12 mouse cellular contexts compared by ENCODE assay signal in genomic region chr4:99653216-99653607, GRCm38 (mm10). TPM values are rescaled to one million over a fixed set of nuclear protein-coding genes. Genes with fewer than 3 reads are reported as not detected.
A peak's percentile ranks its signal among the peaks of the same experiment; 100 is the strongest.
DNase-seq lines count a peak whose midpoint lies in the region; ATAC-seq and TF ChIP-seq lines count a peak whose summit lies in the region.
"Had no signal": no experiment of that assay in that cellular context is flagged by ENCODE, and none has a peak within 500 bp of the region (broad histone marks: within the 10 kb centered on the region; RNA-seq: fewer than 3 reads in every experiment).

No protein-coding gene starts in this region.

- peaks cover 98% of the 10 kb centered on the region for H3K27me3 ChIP-seq in stomach, embryonic 16.5 days (ENCODE audit: control insufficient read depth, insufficient read depth, low read length)
- H3K27me3 ChIP-seq in stomach, postnatal 0 days (ENCODE audit: control insufficient read depth, insufficient read depth, low read length): peaks cover 48% of the 10 kb centered on the region

- no peak for ATAC-seq in stomach, embryonic 16.5 days (ENCODE audit: insufficient read depth, low FRiP score)
- ATAC-seq in stomach, postnatal 0 days (ENCODE audit: low FRiP score, low TSS enrichment): no peak

- no peak for TF ChIP-seq POLR2A in olfactory bulb, adult 2 months (IDR thresholded peaks at IDR 0.05; ENCODE audit: insufficient read depth, low read depth, low read length)

- TF ChIP-seq CTCF in stomach, postnatal 0 days (IDR thresholded peaks at IDR 0.05; ENCODE audit: low read depth): no peak
- TF ChIP-seq CTCF in olfactory bulb, adult 2 months (IDR thresholded peaks at IDR 0.05; ENCODE audit: insufficient read depth, low read depth, low read length): no peak

- H3K4me1 ChIP-seq in stomach, embryonic 16.5 days (ENCODE audit: control insufficient read depth, insufficient read depth, low read length): peaks cover 20% of the 10 kb centered on the region
- peaks cover 2% of the 10 kb centered on the region; the same call in 1 of the 2 replicates for H3K4me1 ChIP-seq in stomach, postnatal 0 days (replicated peaks; ENCODE audit: control insufficient read depth, insufficient read depth)
- H3K4me1 ChIP-seq in olfactory bulb, adult 2 months (ENCODE audit: control insufficient read depth, insufficient read depth, low read length): 0 out of 2 replicates have a peak, but pooled peaks cover 7% of the 10 kb centered on the region

- H3K4me2 ChIP-seq in stomach, embryonic 16.5 days (ENCODE audit: low read depth, low read length): no peak overlapping the region
- no peak overlapping the region for H3K4me2 ChIP-seq in stomach, postnatal 0 days (replicated peaks; ENCODE audit: low read depth)
- H3K4me2 ChIP-seq: limb, embryonic 12.5 days had no signal

- H3K36me3 ChIP-seq in stomach, embryonic 16.5 days (ENCODE audit: control insufficient read depth, insufficient read depth, low read length): no peaks in the 10 kb centered on the region
- H3K36me3 ChIP-seq in stomach, postnatal 0 days (ENCODE audit: control insufficient read depth, insufficient read depth, low read length): no peaks in the 10 kb centered on the region
- H3K36me3 ChIP-seq: limb, embryonic 12.5 days had no signal

- DNase-seq in cerebellum, postnatal 25 days: peak; percentile 8 to 47
- no peak for DNase-seq in cerebellum, adult 11 months
- peak; percentile 16 to 34 for DNase-seq in kidney, postnatal 4 days
- DNase-seq in kidney, postnatal 25 days: no peak
- DNase-seq in stomach, postnatal 0 days (ENCODE audit: low spot score): no peak
- no peak for DNase-seq in urinary bladder, postnatal 36 days (ENCODE audit: low spot score in 2 of 2)
- DNase-seq: gastrocnemius, adult 2 months; thymus, postnatal 4 days had no signal

- H3K27ac ChIP-seq in stomach, embryonic 16.5 days (ENCODE audit: low read length): no peak overlapping the region
- H3K27ac ChIP-seq in stomach, postnatal 0 days (replicated peaks): no peak overlapping the region
- no peak overlapping the region for H3K27ac ChIP-seq in olfactory bulb, adult 2 months (ENCODE audit: insufficient read depth, low read depth, low read length)
- H3K27ac ChIP-seq: gastrocnemius, adult 2 months; layer of hippocampus, adult 2 months; limb, embryonic 12.5 days had no signal

- no peak overlapping the region for H3K9ac ChIP-seq in stomach, embryonic 16.5 days (ENCODE audit: low read length)
- no peak overlapping the region for H3K9ac ChIP-seq in stomach, postnatal 0 days (ENCODE audit: low read length)
- H3K9ac ChIP-seq: limb, embryonic 12.5 days had no signal

- no peak for TF ChIP-seq EP300 in stomach, postnatal 0 days (optimal IDR thresholded peaks at IDR 0.05)

- H3K4me3 ChIP-seq in stomach, embryonic 16.5 days (replicated peaks; ENCODE audit: low read length): peak overlapping the region; percentile 22; the same call in 1 of the 2 replicates
- H3K4me3 ChIP-seq in stomach, postnatal 0 days (ENCODE audit: low read depth, low read length): no peak overlapping the region
- H3K4me3 ChIP-seq in olfactory bulb, adult 2 months (ENCODE audit: insufficient read depth, low read depth, low read length): 0 out of 2 replicates have a peak overlapping the region, but pooled peaks have one; percentile 8
- H3K4me3 ChIP-seq: gastrocnemius, adult 2 months; layer of hippocampus, adult 2 months; limb, embryonic 12.5 days had no signal

- WGBS in stomach, embryonic 16.5 days: 2% methylated on average over 25 of the region's 25 CpGs
- WGBS in stomach, postnatal 0 days: 3% methylated on average over 25 of the region's 25 CpGs
- 2% methylated on average over 25 of the region's 25 CpGs for WGBS in olfactory bulb, adult 2 months

- H3K9me3 ChIP-seq in stomach, embryonic 16.5 days (replicated peaks; ENCODE audit: control insufficient read depth, low read length): no peaks in the 10 kb centered on the region
- no peaks in the 10 kb centered on the region for H3K9me3 ChIP-seq in stomach, postnatal 0 days (ENCODE audit: control insufficient read depth, low read length)
- H3K9me3 ChIP-seq: limb, embryonic 12.5 days had no signal

RNA-seq across cellular contexts. Expression of gene Foxd3, which starts 2.9 kb away (rescaled TPM):
- 0.54 and 0.98 TPM in 2 replicates for polyA plus RNA-seq in stomach, embryonic 16.5 days (2015; fragmentation: Nextera tagmentation; extraction: Ambion mirVana)
- polyA plus RNA-seq in stomach, postnatal 0 days (2015; fragmentation: Nextera tagmentation; extraction: Ambion mirVana): 0.62 and 0.65 TPM in 2 replicates
- polyA plus RNA-seq in olfactory bulb, adult 2 months (2012; ENCODE audit: insufficient read depth, insufficient read length, low replicate concordance, missing spikeins): not detected in 2 replicates

Comparison
In these comparisons a context has a peak if more than half of its experiments do, and no peak if none do; other contexts are left out.
1. DNase-seq: peak in cerebellum, postnatal 25 days (2 of 2) and kidney, postnatal 4 days (2 of 2); none in cerebellum, adult 11 months (single experiment), kidney, postnatal 25 days (0 of 2), stomach, postnatal 0 days (single experiment) and urinary bladder, postnatal 36 days (0 of 2).